19 mouse cellular contexts compared by ENCODE assay signal in the genomic region with DNA sequence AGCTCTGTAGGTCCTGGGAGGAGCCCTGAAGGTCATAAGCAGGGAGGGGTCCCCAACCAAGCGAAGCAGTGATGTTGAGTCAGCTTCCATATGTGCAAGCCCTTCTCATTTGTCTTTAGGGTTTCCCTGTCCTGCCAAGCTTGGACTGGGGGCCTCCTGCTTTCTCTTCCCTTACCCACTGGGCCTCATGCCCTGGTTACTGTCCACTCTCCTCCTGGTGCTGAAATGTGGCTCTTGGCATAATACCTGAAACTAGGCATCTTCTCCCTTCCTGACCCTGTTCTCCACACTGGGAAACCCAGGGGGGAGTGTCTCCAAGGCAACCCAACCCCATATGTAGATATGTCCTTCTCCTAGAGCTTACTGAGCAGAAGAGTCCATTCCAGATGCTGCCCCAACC. TPM values are rescaled to one million over a fixed set of nuclear protein-coding genes. Genes with fewer than 3 reads are reported as not detected.
DNase-seq lines count a peak whose midpoint lies in the region; ATAC-seq and TF ChIP-seq lines count a peak whose summit lies in the region.
"Had no signal": no experiment of that assay in that cellular context is flagged by ENCODE, and none has a peak within 500 bp of the region (broad histone marks: within the 10 kb centered on the region; RNA-seq: fewer than 3 reads in every experiment).

No protein-coding gene starts in this region.

- peaks cover 15% of the 10 kb centered on the region for H3K27me3 ChIP-seq in kidney, embryonic 14.5 days (ENCODE audit: control insufficient read depth, insufficient read depth, low read length)
- H3K27me3 ChIP-seq in MEL (ENCODE audit: control insufficient read depth in 1 of 2, insufficient read depth in 2 of 2, low read length in 2 of 2) = peaks cover 0 to 3% of the 10 kb centered on the region in 2 experiments; a peak in 1 of 4 replicates
- peaks cover 18% of the 10 kb centered on the region for H3K27me3 ChIP-seq in myocyte (ENCODE audit: control insufficient read depth, insufficient read depth, insufficient read length)

- H3ac ChIP-seq in myocyte (ENCODE audit: control insufficient read depth, insufficient read length) = no peak overlapping the region

- no peak for TF ChIP-seq CTCF in MEL (IDR thresholded peaks at IDR 0.05 in 2 of 3, conservative IDR thresholded peaks at IDR 0.05 in 1 of 3; ENCODE audit: control insufficient read depth in 1 of 3, insufficient read depth in 1 of 3, low read depth in 2 of 3, low read length in 3 of 3, poor library complexity in 1 of 3, severe bottlenecking in 1 of 3)

- H3K4me2 ChIP-seq in kidney, embryonic 14.5 days (replicated peaks; ENCODE audit: low read depth, low read length) = no peak overlapping the region
- no peak overlapping the region for H3K4me2 ChIP-seq in myocyte (ENCODE audit: low read depth)
- H3K4me2 ChIP-seq: heart, embryonic 12.5 days; liver, embryonic 11.5 days; midbrain, embryonic 12.5 days had no signal

- ATAC-seq in kidney, embryonic 14.5 days (ENCODE audit: low FRiP score, low TSS enrichment) = no peak
- ATAC-seq: lung, postnatal 0 days had no signal

- TF ChIP-seq EP300 in MEL (IDR thresholded peaks at IDR 0.05; ENCODE audit: low read depth in 1 of 2, low read length in 2 of 2) = no peak

- TF ChIP-seq POLR2A in MEL (IDR thresholded peaks at IDR 0.05; ENCODE audit: control insufficient read depth in 1 of 2, insufficient read depth in 1 of 2, low read depth in 1 of 2, low read length in 2 of 2, poor library complexity in 1 of 2) (no peak), myocyte (IDR thresholded peaks at IDR 0.05; ENCODE audit: insufficient read length, low read depth) (no peak)

- H3K9ac ChIP-seq in kidney, embryonic 14.5 days (ENCODE audit: low read depth, low read length) = no peak overlapping the region
- no peak overlapping the region for H3K9ac ChIP-seq in MEL (ENCODE audit: control insufficient read depth, low read depth, low read length, poor library complexity, severe bottlenecking)
- H3K9ac ChIP-seq: heart, embryonic 12.5 days; midbrain, embryonic 12.5 days had no signal

- DNase-seq in kidney, postnatal 4 days = peak; percentile 49 to 53
- peak; percentile 42 for DNase-seq in MEL (ENCODE audit: low read depth, low spot score)
- peak; percentile 27 for DNase-seq in c-Kit-positive CD71-positive TER-119-negative erythroid progenitor cells, embryonic 14.5 days (ENCODE audit: low read depth)
- DNase-seq in ovary, postnatal 10 days (ENCODE audit: low spot score) = no peak
- DNase-seq in left cerebral cortex, postnatal 14 days (ENCODE audit: low spot score in 2 of 2) = no peak
- DNase-seq: adrenal gland, postnatal 25 days; cerebellum, adult 9-11 months; gastrocnemius, postnatal 14 days; kidney, adult 9 months; right cerebral cortex, postnatal 25 days had no signal

- 25% methylated on average over 1 of the region's 1 CpGs for WGBS in kidney, embryonic 14.5 days

- no peak for TF ChIP-seq RAD21 in MEL (IDR thresholded peaks at IDR 0.05; ENCODE audit: low read depth, low read length)

- no peak overlapping the region for H3K4me3 ChIP-seq in kidney, embryonic 14.5 days (ENCODE audit: low read length)
- H3K4me3 ChIP-seq in MEL (ENCODE audit: control insufficient read depth in 1 of 2, insufficient read depth in 1 of 2, low read depth in 2 of 2, low read length in 2 of 2) (no peak overlapping the region), myocyte (no peak overlapping the region)
- H3K4me3 ChIP-seq: forebrain, embryonic 10.5 days; heart, embryonic 12.5 days; midbrain, embryonic 12.5 days had no signal

- no peak overlapping the region for H3K27ac ChIP-seq in kidney, embryonic 14.5 days (ENCODE audit: low read depth, low read length)
- H3K27ac ChIP-seq in MEL (ENCODE audit: control insufficient read depth, low read depth, low read length) = no peak overlapping the region
- H3K27ac ChIP-seq: forebrain, embryonic 10.5 days; midbrain, embryonic 12.5 days had no signal

- no peaks in the 10 kb centered on the region for H3K36me3 ChIP-seq in kidney, embryonic 14.5 days (ENCODE audit: control insufficient read depth, insufficient read depth, low read length)
- no peaks in the 10 kb centered on the region for H3K36me3 ChIP-seq in MEL (ENCODE audit: control insufficient read depth in 1 of 2, insufficient read depth in 2 of 2, low read length in 2 of 2)
- H3K36me3 ChIP-seq in myocyte (ENCODE audit: control insufficient read depth, insufficient read depth) = no peaks in the 10 kb centered on the region
- H3K36me3 ChIP-seq: forebrain, embryonic 10.5 days; heart, embryonic 12.5 days; midbrain, embryonic 12.5 days had no signal

- H3K79me2 ChIP-seq in MEL (ENCODE audit: control insufficient read depth, insufficient read depth, low read length, poor library complexity) = no peaks in the 10 kb centered on the region
- H3K79me2 ChIP-seq in myocyte (ENCODE audit: control insufficient read depth, insufficient read depth) = no peaks in the 10 kb centered on the region

- H3K4me1 ChIP-seq in kidney, embryonic 14.5 days (ENCODE audit: control insufficient read depth, insufficient read depth, low read length) = peaks cover 9% of the 10 kb centered on the region; the same call in 1 of the 2 replicates
- no peaks in the 10 kb centered on the region for H3K4me1 ChIP-seq in MEL (ENCODE audit: control insufficient read depth in 1 of 2, insufficient read depth in 2 of 2, low read length in 2 of 2)

- no peaks in the 10 kb centered on the region for H3K9me3 ChIP-seq in kidney, embryonic 14.5 days (ENCODE audit: control insufficient read depth, low read length)
- H3K9me3 ChIP-seq in MEL (replicated peaks; ENCODE audit: insufficient read depth, low read length) = no peaks in the 10 kb centered on the region
- H3K9me3 ChIP-seq: forebrain, embryonic 10.5 days; heart, embryonic 12.5 days; midbrain, embryonic 12.5 days had no signal

- intact Hi-C loops in left cerebral cortex, postnatal 14 days (cut with DNase I) = no loop called here

TF ChIP-seq in MEL, 35 proteins besides CTCF, POLR2A, EP300 and RAD21:
- TF ChIP-seq CHD2 (IDR thresholded peaks at IDR 0.05; ENCODE audit: low read length) = no peak
- TF ChIP-seq MXI1 (IDR thresholded peaks at IDR 0.05; ENCODE audit: low read depth, low read length) = peak; percentile 75
- no peak for TF ChIP-seq POLR2AphosphoS5 (IDR thresholded peaks at IDR 0.05; ENCODE audit: borderline replicate concordance, low read depth, low read length)
- TF ChIP-seq SIN3A (IDR thresholded peaks at IDR 0.05; ENCODE audit: low read length) = peak; percentile 56
- TF ChIP-seq SMC3 (IDR thresholded peaks at IDR 0.05; ENCODE audit: low read depth, low read length) = 0 out of 2 replicates have a peak, but pooled peaks have one; percentile 13

TF ChIP-seq in myocyte, 11 proteins besides CTCF, POLR2A, EP300 and RAD21:
- TF ChIP-seq SRF (IDR thresholded peaks at IDR 0.05; ENCODE audit: control insufficient read depth, insufficient read length, low read depth) = no peak
- TF ChIP-seq MAX (IDR thresholded peaks at IDR 0.05; ENCODE audit: low read depth) = no peak
- peak; percentile 88 for TF ChIP-seq REST (IDR thresholded peaks at IDR 0.05; ENCODE audit: insufficient read depth, insufficient read length)
- no peak for TF ChIP-seq POLR2AphosphoS2 (IDR thresholded peaks at IDR 0.05; ENCODE audit: insufficient read length, low read depth)
- TF ChIP-seq TCF12 (IDR thresholded peaks at IDR 0.05; ENCODE audit: insufficient read depth, poor library complexity, severe bottlenecking) = no peak
- TF ChIP-seq USF1 (IDR thresholded peaks at IDR 0.05; ENCODE audit: low read depth) = no peak

RNA-seq across cellular contexts. Expression of a gene that starts 2.7 kb away (rescaled TPM):
- not detected in 2 replicates for polyA plus RNA-seq in kidney, embryonic 14.5 days (2014; fragmentation: Nextera tagmentation; extraction: Ambion mirVana)
- total RNA-seq in MEL (2012; rRNA removed) = not detected in 2 replicates
- polyA plus RNA-seq in MEL (2012; ENCODE audit: insufficient read depth in 1 of 2, insufficient read length in 2 of 2, low read depth in 1 of 2, low replicate concordance in 2 of 2, missing spikeins in 1 of 2) (not detected), myocyte (2012; fragmentation: generic; extraction: Trizol) (not detected)
- total RNA-seq in left cerebral cortex, postnatal 14 days (2021) = under 1 TPM; 0.17 to 0.64 TPM
- total RNA-seq: adrenal gland, postnatal 25 days; gastrocnemius, postnatal 14 days; hematopoietic stem cell, adult 5-6 weeks had no signal
- polyA plus RNA-seq: forebrain, embryonic 10.5 days; heart, embryonic 12.5 days; liver, embryonic 11.5 days; lung, postnatal 0 days; midbrain, embryonic 12.5 days had no signal

RNA-seq across cellular contexts. Expression of a gene that starts 3.6 kb away (rescaled TPM):
- not detected in 2 replicates for polyA plus RNA-seq in kidney, embryonic 14.5 days (2014; fragmentation: Nextera tagmentation; extraction: Ambion mirVana)
- total RNA-seq in MEL (2012; rRNA removed) = not detected in 2 replicates
- polyA plus RNA-seq in MEL (2012; ENCODE audit: insufficient read depth in 1 of 2, insufficient read length in 2 of 2, low read depth in 1 of 2, low replicate concordance in 2 of 2, missing spikeins in 1 of 2) (not detected), myocyte (2012; fragmentation: generic; extraction: Trizol) (not detected)
- under 1 TPM in 1 of 2 experiments, not detected in 1; 0.21 TPM for total RNA-seq in left cerebral cortex, postnatal 14 days (2021)
- total RNA-seq: adrenal gland, postnatal 25 days; gastrocnemius, postnatal 14 days; hematopoietic stem cell, adult 5-6 weeks had no signal
- polyA plus RNA-seq: forebrain, embryonic 10.5 days; heart, embryonic 12.5 days; liver, embryonic 11.5 days; lung, postnatal 0 days had no signal

RNA-seq across cellular contexts. Expression of a gene that starts 47.9 kb away (rescaled TPM):
- 17.6 and 19.6 TPM in 2 replicates for polyA plus RNA-seq in kidney, embryonic 14.5 days (2014; fragmentation: Nextera tagmentation; extraction: Ambion mirVana)
- total RNA-seq in MEL (2012; rRNA removed) = 24.0 and 25.8 TPM in 2 replicates
- polyA plus RNA-seq in MEL (2012; ENCODE audit: insufficient read depth in 1 of 2, insufficient read length in 2 of 2, low read depth in 1 of 2, low replicate concordance in 2 of 2, missing spikeins in 1 of 2) (10 to 100 TPM in 1 of 2 experiments, not detected in 1; 38.5 TPM), myocyte (2012; fragmentation: generic; extraction: Trizol) (31.7 TPM)
- total RNA-seq in left cerebral cortex, postnatal 14 days (2021) = 10 to 100 TPM; 40.0 to 45.7 TPM

RNA-seq across cellular contexts. Expression of a gene that starts 52.9 kb away (rescaled TPM):
- polyA plus RNA-seq in kidney, embryonic 14.5 days (2014; fragmentation: Nextera tagmentation; extraction: Ambion mirVana) = not detected in 2 replicates
- 0.16 and 0.19 TPM in 2 replicates for total RNA-seq in MEL (2012; rRNA removed)
- polyA plus RNA-seq in MEL (2012; ENCODE audit: insufficient read depth in 1 of 2, insufficient read length in 2 of 2, low read depth in 1 of 2, low replicate concordance in 2 of 2, missing spikeins in 1 of 2) (1 to 10 TPM in 1 of 2 experiments, not detected in 1; 2.3 TPM), myocyte (2012; fragmentation: generic; extraction: Trizol) (0.01 TPM)
- total RNA-seq in left cerebral cortex, postnatal 14 days (2021) = under 1 TPM in 1 of 2 experiments, not detected in 1; 0.18 TPM
- total RNA-seq: adrenal gland, postnatal 25 days; gastrocnemius, postnatal 14 days; hematopoietic stem cell, adult 5-6 weeks; left cerebral cortex, postnatal 25 days had no signal
- polyA plus RNA-seq: heart, embryonic 12.5 days; liver, embryonic 11.5 days; lung, postnatal 0 days had no signal

RNA-seq across cellular contexts. Expression of a gene that starts 59.0 kb away (rescaled TPM):
- polyA plus RNA-seq in kidney, embryonic 14.5 days (2014; fragmentation: Nextera tagmentation; extraction: Ambion mirVana) = 9.4 and 9.9 TPM in 2 replicates
- total RNA-seq in MEL (2012; rRNA removed) = 11.2 and 17.7 TPM in 2 replicates
- polyA plus RNA-seq in MEL (2012; ENCODE audit: insufficient read depth in 1 of 2, insufficient read length in 2 of 2, low read depth in 1 of 2, low replicate concordance in 2 of 2, missing spikeins in 1 of 2) (1 to 10 TPM in 1 of 2 experiments, not detected in 1; 9.5 TPM), myocyte (2012; fragmentation: generic; extraction: Trizol) (4.9 TPM)
- 1 to 10 TPM; 3.1 TPM for total RNA-seq in left cerebral cortex, postnatal 14 days (2021)

Comparison
In these comparisons a context has a peak if more than half of its experiments do, and no peak if none do; other contexts are left out.
1. DNase-seq: peak in kidney, postnatal 4 days (2 of 2), MEL (single experiment) and c-Kit-positive CD71-positive TER-119-negative erythroid progenitor cells, embryonic 14.5 days (single experiment); none in ovary, postnatal 10 days (single experiment) and left cerebral cortex, postnatal 14 days (0 of 2).